Mouse (Mus musculus) limb, embryonic 14.5 days (tissue): Measurements from ENCODE around the gene Lrmda. TPM values are rescaled to one million over a fixed set of nuclear protein-coding genes. Genes with fewer than 3 reads are reported as not detected.

Experiments used
- ATAC-seq: fragments of 200-750 bp; cut with Nextera tagmentation; 2 replicates; pipeline ENCODE4 v1.8.0; 2017; ENCODE audit warnings: low read depth, moderate number of reproducible peaks, moderate TSS enrichment; ENCODE audit not compliant: low FRiP score
- DNase-seq: peaks from one replicate; pipeline ENCODE4 v3.0.0-alpha.2; 2015; ENCODE audit warnings: low spot score
- H3K27ac ChIP-seq: fragments of 300-500 bp; sonication (generic); replicated peaks from 2 replicates; pipeline ENCODE4 v1.5.1; 2014; ENCODE audit warnings: low read depth, mild to moderate bottlenecking, low read length, moderate library complexity, mixed read lengths
- H3K27me3 ChIP-seq: fragments of 300-500 bp; sonication (generic); 2 replicates; pipeline ENCODE4 v1.6.1; 2014; ENCODE audit warnings: low read length, mixed read lengths; ENCODE audit not compliant: control insufficient read depth, insufficient read depth
- H3K36me3 ChIP-seq: fragments of 300-500 bp; sonication (generic); 2 replicates; pipeline ENCODE4 v1.6.1; 2014; ENCODE audit warnings: mild to moderate bottlenecking, low read length, moderate library complexity, mixed read lengths; ENCODE audit not compliant: control insufficient read depth, insufficient read depth
- H3K4me1 ChIP-seq: fragments of 300-500 bp; sonication (generic); 2 replicates; pipeline ENCODE4 v1.6.1; 2014; ENCODE audit warnings: antibody characterized with exemption, low read length, mixed read lengths; ENCODE audit not compliant: control insufficient read depth, insufficient read depth
- H3K4me2 ChIP-seq: fragments of 300-500 bp; sonication (generic); replicated peaks from 2 replicates; pipeline ENCODE4 v1.6.1; 2014; ENCODE audit warnings: low read depth, mild to moderate bottlenecking, low read length, moderate library complexity; ENCODE audit not compliant: severe bottlenecking
- H3K4me3 ChIP-seq: fragments of 300-500 bp; sonication (generic); replicated peaks from 2 replicates; pipeline ENCODE4 v1.5.1; 2014; ENCODE audit warnings: low read length
- H3K9ac ChIP-seq: fragments of 300-500 bp; sonication (generic); 2 replicates; pipeline ENCODE4 v1.6.1; 2014; ENCODE audit warnings: mild to moderate bottlenecking, low read depth, low read length, moderate library complexity; ENCODE audit not compliant: severe bottlenecking
- H3K9me3 ChIP-seq: fragments of 300-500 bp; sonication (generic); 2 replicates; pipeline ENCODE4 v1.6.1; 2016; ENCODE audit warnings: low read length; ENCODE audit not compliant: control insufficient read depth
- POLR2A ChIP-seq: fragments of 200-500 bp; IDR thresholded peaks from 2 replicates; pipeline ENCODE4 v1.8.0; 2012; ENCODE audit warnings: inconsistent platforms, mild to moderate bottlenecking, moderate library complexity, borderline replicate concordance; ENCODE audit not compliant: insufficient read depth, insufficient read length; ENCODE audit errors: extremely low read depth
- WGBS: fragments of 180-500 bp; shearing (Covaris S2); extraction: QIAGEN DNeasy Blood & Tissue Kit; methylation state at CpG from one replicate; pipeline ENCODE4 v1.1.7; 2014; 5-methylcytosine and 5-hydroxymethylcytosine counted together
- polyA plus RNA-seq, 2 experiments: library from polyadenylated mRNA; depleted of rRNA in 1 of 2; stranded (reverse) in 1 of 2; unstranded in 1 of 2; fragments of >200 nt; fragmentation: Nextera tagmentation in 1 of 2; extraction: Ambion mirVana in 1 of 2; gene quantifications; 2 replicates each; pipeline versions ENCODE4 v1.2.1 to v1.2.3; 2012 to 2014

Lrmda gene
- polyA plus RNA-seq, 2 experiments = 0.08 to 0.72 TPM

DNA sequence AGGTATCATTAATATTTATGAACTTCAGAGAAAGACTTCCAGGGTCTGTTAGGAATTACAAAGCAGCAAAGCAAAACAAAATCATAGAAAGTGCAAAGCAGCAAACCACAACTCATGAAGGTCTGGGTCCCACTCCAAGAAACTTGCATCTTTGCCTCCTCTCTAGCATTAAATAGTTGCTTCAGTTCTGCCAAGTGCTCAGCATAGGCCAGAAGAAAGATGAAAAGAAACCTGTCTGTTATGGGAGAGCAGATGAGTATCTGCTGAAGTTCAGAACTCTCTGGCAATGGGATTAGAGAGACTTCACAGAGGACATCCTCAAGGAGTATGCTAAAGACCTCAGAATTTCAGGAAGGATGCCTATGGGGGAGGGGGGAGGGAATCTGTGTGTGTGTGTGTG lies 901.6 kb downstream of the Lrmda start:
- Histone ChIP-seq H3K4me3 (no peak overlapping the region), H3K36me3 (no peaks in the 10 kb centered on the region), H3K4me2 (no peak overlapping the region), H3K4me1 (0 out of 2 replicates have a peak, but pooled peaks cover 6% of the 10 kb centered on the region), H3K27me3 (no peaks in the 10 kb centered on the region), H3K27ac (no peak overlapping the region), H3K9ac (no peak overlapping the region), H3K9me3 (no peaks in the 10 kb centered on the region)
- ATAC-seq = no peak
- TF ChIP-seq POLR2A = no peak
- no peak for DNase-seq

DNA sequence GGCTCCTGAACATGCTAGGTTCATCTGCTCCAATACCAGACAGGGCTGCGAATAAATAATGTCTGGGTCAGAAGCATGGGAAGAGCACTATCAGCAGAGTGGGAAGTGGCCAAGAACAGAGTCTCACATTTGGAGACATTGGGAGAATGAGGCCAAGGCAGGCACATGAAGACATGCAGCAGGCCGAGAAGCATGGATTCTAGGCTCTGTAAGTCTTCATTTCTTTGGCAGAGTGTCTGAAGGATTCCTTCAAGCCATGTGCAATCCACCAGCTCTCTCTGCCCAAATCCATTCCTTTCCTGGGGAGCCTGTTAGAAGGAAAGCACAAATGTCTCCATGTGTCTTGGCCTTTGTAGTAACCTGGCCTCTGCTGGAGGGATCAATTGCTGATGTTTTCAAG lies 902.3 kb downstream of the Lrmda start:
- H3K9me3 ChIP-seq = no peaks in the 10 kb centered on the region
- 0 out of 2 replicates have a peak, but pooled peaks cover 6% of the 10 kb centered on the region for H3K4me1 ChIP-seq
- no peaks in the 10 kb centered on the region for H3K36me3 ChIP-seq
- 80% methylated on average over 2 of the region's 2 CpGs for WGBS
- DNase-seq = no peak
- no peak overlapping the region for H3K4me3 ChIP-seq
- H3K4me2 ChIP-seq = no peak overlapping the region
- H3K27me3 ChIP-seq = no peaks in the 10 kb centered on the region
- no peak for TF ChIP-seq POLR2A
- no peak overlapping the region for H3K9ac ChIP-seq
- H3K27ac ChIP-seq = 0 out of 2 replicates have a peak overlapping the region, but pooled peaks have one; percentile 9
- ATAC-seq = no peak

- peak; percentile 49; the same call in 1 of the 2 replicates for ATAC-seq
- Histone ChIP-seq H3K4me1 (0 out of 2 replicates have a peak, but pooled peaks cover 6% of the 10 kb centered on the region), H3K27me3 (no peaks in the 10 kb centered on the region), H3K27ac (peak overlapping the region; percentile 63), H3K4me2 (no peak overlapping the region), H3K4me3 (no peak overlapping the region), H3K9me3 (no peaks in the 10 kb centered on the region), H3K36me3 (no peaks in the 10 kb centered on the region), H3K9ac (no peak overlapping the region)
- DNase-seq = peak; percentile 58
- TF ChIP-seq POLR2A = no peak
- 63% methylated on average over 4 of the region's 4 CpGs for WGBS
These were observed 903.1 kb downstream of the Lrmda start for GRCm38 (mm10) chr14:22922571-22922970.

- Histone ChIP-seq H3K27me3 (no peaks in the 10 kb centered on the region), H3K36me3 (no peaks in the 10 kb centered on the region), H3K9ac (no peak overlapping the region), H3K9me3 (no peaks in the 10 kb centered on the region), H3K4me3 (no peak overlapping the region), H3K4me1 (0 out of 2 replicates have a peak, but pooled peaks cover 6% of the 10 kb centered on the region), H3K4me2 (no peak overlapping the region), H3K27ac (no peak overlapping the region)
- TF ChIP-seq POLR2A = no peak
- DNase-seq (no peak), ATAC-seq (no peak)
- WGBS = 82% methylated on average over 2 of the region's 2 CpGs
These were observed 903.7 kb downstream of the Lrmda start for GRCm38 (mm10) chr14:22923251-22923650.

- no peaks in the 10 kb centered on the region for H3K36me3 ChIP-seq
- H3K4me2 ChIP-seq = no peak overlapping the region
- peaks cover 17% of the 10 kb centered on the region for H3K4me1 ChIP-seq
- ATAC-seq (no peak), DNase-seq (no peak)
- H3K4me3 ChIP-seq = no peak overlapping the region
- H3K9me3 ChIP-seq = no peaks in the 10 kb centered on the region
- H3K9ac ChIP-seq = no peak overlapping the region
- WGBS = 95% methylated on average over 2 of the region's 2 CpGs
- H3K27me3 ChIP-seq = no peaks in the 10 kb centered on the region
- no peak for TF ChIP-seq POLR2A
- H3K27ac ChIP-seq = no peak overlapping the region
These were observed 908.8 kb downstream of the Lrmda start for GRCm38 (mm10) chr14:22928263-22928662.

DNA sequence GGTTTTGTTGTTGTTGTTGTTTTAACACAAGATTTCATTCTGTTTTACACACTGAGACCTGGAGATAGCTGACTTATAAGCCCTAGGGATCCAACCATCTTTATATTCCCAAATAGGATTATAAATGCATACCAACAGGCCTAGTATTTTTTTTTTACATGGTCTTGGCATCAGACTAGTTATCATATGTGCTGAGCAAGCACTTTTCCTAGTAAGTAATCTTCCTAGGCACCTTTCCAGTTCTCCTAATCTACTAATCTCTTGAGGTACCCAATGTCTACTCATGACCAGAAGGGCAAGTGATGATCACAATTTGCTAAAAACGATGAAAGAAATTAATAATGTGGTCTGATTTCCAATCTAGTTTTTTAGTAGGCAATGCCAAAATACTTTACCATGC lies 909.2 kb downstream of the Lrmda start:
- Histone ChIP-seq H3K36me3 (no peaks in the 10 kb centered on the region), H3K27ac (no peak overlapping the region), H3K4me3 (no peak overlapping the region), H3K4me2 (no peak overlapping the region), H3K9ac (no peak overlapping the region), H3K9me3 (no peaks in the 10 kb centered on the region), H3K4me1 (peaks cover 17% of the 10 kb centered on the region), H3K27me3 (no peaks in the 10 kb centered on the region)
- 90% methylated on average over 1 of the region's 1 CpGs for WGBS
- DNase-seq = no peak
- TF ChIP-seq POLR2A = no peak
- ATAC-seq = no peak
